Mouse (Mus musculus) liver, embryonic 14 days (tissue): Measurements from ENCODE around the gene Rin2. TPM values are rescaled to one million over a fixed set of nuclear protein-coding genes. Genes with fewer than 3 reads are reported as not detected.

Experiments used
- polyA plus RNA-seq: library from polyadenylated mRNA; depleted of rRNA; stranded (reverse); fragments of >200 nt; gene quantifications from 2 replicates; pipeline ENCODE4 v1.2.3, GENCODE M21; 2012; rRNA removed

Gene Rin2
- polyA plus RNA-seq, result 1.2 and 1.3 TPM in 2 replicates

GRCm38 (mm10) chr2:145675142-145675755 is at the start of gene Rin2:
Rin2 (plus strand) TSS chr2:145675215.

GRCm38 (mm10) chr2:145901861-145902260 is 226.8 kb downstream of the Rin2 start, which contains the start of gene Naa20:
Naa20 (plus strand) TSS chr2:145902099.

GRCm38 (mm10) chr2:145934339-145935231 is 259.6 kb downstream of the Rin2 start, which contains the start of the genes Cfap61 and Crnkl1:
Cfap61 (plus strand) TSS chr2:145934784.
Crnkl1 (minus strand) TSS chr2:145935014.

Other genes with a start within 250 kb of the Rin2 start
- 31.2 and 34.1 TPM in 2 replicates for gene Naa20, start 226.9 kb downstream of the Rin2 start, polyA plus RNA-seq